Mouse (Mus musculus) gastrocnemius, postnatal 4 days (tissue): ENCODE measurements around the gene Thg1l. TPM values are rescaled to one million over a fixed set of nuclear protein-coding genes. Genes with fewer than 3 reads are reported as not detected.

Experiments
- DNase-seq, 2 experiments: peaks; one replicate each; pipeline ENCODE4 v3.0.0; 2021 to 2022; ENCODE audit warnings: low spot score in 2 of 2, mixed read lengths in 2 of 2
- total RNA-seq, 2 experiments: library from RNA; stranded (reverse); gene quantifications; 2 replicates each; pipeline ENCODE4 v1.2.3; 2021

Gene Thg1l
- total RNA-seq, 2 experiments from 2014 or later: 7.5 to 9.4 TPM

GRCm38 (mm10) chr11:45929541-45929940, 25.8 kb downstream of the Thg1l start:
- DNase-seq: no peak

GRCm38 (mm10) chr11:45927456-45927855, 27.8 kb downstream of the Thg1l start:
- DNase-seq: no peak

DNA sequence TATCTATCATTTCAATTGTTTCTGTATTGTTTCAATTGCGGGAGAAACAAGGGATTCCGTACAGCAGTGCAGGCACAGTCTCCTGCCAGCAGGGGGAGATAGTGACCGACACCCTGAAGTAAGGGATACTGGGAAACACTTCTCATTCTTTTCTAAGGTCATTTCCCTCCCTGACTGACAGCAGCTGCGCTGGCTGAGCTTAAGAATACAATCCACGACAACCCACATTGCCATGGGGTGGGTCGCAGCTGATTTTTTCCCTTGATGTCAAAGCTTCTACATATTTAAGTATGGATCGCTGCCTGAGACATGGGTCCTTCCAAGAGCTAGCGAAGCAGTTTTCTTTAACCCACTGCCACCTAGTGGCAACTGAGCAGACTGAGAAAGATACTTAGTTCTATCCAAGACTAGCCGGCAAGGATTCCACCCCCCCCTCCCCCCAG, 28.6 kb downstream of the Thg1l start:
- peak; percentile 48 to 81 for DNase-seq

DNA sequence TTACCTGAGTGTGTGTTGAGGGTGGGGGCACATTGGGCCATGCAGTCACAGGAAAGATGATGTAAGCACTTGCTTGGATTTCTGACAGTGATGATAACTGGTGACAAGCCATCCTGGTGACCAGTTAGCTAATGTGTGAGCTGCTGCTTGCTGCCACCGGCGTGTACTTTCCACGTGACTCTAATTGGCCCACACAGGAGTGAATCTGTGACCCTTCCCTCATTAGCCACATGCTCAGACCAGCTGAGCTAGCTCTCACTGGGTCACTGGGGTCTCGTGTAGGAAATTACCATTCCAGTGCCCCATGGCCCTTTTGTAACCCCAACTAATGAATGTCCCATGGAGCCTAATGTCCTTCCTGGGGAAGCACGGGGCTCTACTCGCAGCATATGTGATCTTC, 29.9 kb downstream of the Thg1l start:
- DNase-seq: no peak

DNA sequence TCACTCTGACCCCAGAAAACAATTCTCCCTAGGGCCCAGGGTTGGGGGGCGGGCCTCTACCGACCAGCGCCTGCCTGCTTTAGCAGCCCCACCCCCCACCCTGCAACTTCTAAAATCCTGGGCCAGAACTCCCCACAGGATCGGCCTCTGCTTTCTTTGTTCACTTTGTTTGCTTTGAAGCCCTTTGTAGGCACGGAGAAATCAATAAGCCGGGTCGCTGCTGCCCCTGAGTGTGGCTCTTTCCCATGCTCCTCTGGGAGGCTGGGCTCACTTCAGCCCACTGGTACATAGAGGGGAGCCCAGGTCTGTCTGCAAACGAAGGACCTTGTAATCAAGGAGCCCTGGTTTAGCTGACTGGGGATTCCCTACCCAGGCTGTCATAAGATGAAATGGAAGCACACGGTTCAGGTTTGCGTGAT, 33.8 kb downstream of the Thg1l start:
- no peak for DNase-seq

- DNase-seq: no peak
Observed at GRCm38 (mm10) chr11:45921026-45921425, 34.3 kb downstream of the Thg1l start.

GRCm38 (mm10) chr11:45918836-45919235, 36.5 kb downstream of the Thg1l start:
- DNase-seq: no peak

DNA sequence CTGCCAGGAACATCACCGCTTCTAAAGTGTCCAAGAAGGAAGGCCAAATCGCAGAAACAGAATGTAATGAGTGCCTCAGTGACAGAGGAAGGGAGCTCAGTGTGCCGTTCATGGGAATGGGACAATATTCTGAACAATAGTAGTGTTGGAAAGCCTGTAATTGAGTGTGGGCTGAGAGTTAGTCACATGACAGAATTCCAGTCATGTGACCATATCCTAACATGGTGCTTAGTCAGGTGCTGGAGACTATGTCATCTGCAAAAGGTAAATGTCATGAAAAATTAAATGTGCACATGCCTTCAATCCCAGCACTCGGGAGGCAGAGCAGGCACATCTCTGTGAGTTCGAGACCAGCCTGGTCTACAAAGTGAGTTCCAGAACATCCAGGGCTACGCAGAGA, 37.3 kb downstream of the Thg1l start:
- no peak for DNase-seq

GRCm38 (mm10) chr11:45916196-45916595, 39.1 kb downstream of the Thg1l start:
- no peak for DNase-seq

- no peak for DNase-seq
Observed at GRCm38 (mm10) chr11:45910701-45911100, 44.6 kb downstream of the Thg1l start.

- DNase-seq: no peak
Observed at GRCm38 (mm10) chr11:45908894-45909293, 46.4 kb downstream of the Thg1l start.

DNA sequence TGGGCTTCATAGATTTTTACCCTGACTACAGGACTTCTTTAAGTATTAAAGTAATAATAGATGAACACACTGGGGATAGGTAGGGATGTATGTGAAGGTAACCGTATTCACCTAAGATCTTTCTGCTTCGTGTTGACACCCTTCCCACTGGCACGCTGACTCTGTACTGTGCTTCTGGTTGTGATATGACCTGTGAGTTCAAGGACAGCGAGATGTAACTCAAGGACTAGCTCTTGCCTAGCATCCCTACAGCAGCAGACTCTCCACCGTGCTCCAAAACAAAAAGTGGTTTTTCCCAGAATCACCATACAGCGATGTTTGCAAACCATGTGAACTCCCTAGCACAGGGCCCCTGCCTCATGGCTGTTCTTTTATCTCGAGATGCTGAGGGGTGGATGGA, 47.2 kb downstream of the Thg1l start:
- DNase-seq: no peak

- DNase-seq: no peak
Observed at GRCm38 (mm10) chr11:45907301-45907700, 48.0 kb downstream of the Thg1l start.

DNA sequence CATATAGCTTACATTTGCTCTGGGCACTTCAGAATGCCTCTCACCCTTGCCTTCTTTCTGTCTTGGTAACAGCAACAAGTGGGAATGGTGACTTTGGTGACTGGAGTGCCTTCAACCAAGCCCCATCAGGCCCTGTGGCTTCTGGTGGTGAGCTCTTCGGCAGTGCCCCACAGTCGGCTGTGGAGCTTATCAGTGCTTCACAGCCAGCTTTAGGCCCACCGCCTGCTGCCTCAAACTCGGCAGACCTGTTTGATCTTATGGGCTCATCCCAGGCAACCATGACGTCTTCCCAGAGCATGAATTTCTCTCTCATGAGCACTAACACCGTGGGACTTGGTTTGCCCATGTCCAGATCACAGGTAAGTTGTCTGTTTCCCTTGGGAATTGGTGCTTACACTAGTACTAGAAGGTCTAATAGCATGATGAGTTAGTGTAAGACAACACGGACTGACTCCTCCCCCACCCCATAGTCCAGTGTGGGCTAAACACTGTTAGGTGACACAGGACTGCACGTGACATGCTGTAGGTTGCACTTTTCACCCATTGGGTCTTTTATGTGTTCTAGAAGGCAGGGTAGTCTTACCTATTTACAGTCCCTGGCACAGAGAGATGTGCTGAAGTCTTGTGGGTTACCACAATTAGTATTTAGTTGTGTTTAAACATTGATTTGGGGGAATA, 49.0 kb downstream of the Thg1l start:
- no peak for DNase-seq

DNA sequence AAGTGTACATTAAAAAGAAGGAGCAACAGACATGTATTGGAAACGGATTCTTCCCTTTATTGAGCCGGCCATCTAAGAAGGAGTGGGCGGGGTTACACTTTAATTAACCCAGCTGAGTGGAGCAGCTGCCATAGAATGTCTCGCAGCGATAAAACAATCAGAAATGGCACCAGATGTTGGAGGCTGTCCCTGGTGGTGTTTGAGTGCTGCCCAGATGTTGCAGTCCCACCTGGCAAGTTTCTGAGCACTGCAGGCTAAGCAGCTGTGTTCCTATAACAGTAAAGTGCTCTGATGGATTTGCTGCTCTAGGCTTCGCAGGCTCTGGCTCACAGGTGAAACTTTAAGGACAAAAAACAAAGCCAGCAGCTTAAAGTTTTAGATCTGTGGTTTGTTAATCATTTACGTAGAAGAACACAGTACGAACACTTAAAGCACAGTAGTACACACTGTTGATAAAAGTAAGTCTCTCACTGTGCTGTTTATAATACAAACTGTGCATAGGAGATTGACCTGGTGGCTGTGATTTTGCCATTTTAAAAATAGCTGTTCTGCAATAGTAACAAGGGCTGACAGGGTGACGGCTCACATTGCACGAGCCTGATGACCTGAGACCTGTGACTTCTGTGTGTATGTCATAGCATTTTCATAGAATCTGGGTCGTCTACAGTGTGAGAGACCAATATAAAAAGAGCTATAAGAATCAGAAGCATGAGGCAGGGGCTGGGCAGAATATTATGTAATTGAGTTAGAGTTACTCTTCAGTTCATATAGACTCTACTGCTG, 54.9 kb downstream of the Thg1l start:
- no peak for DNase-seq

DNA sequence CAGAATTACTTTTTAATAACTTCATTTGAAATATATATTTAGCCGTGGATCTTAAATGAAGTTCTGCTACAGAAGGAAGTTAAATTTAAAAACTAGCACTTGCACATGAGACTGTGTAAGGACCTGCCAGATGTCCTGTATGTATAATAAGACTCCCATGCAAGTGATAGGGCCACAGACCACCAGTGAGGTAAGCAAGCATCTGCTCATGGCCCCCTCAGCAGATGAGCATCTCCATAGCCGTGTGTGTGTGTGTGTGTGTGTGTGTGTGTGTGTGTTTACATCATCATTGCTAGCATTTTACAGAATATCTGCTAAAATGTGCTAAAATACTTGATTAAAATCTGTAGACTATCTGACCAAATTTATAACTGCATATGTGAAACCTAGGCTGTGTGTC, 57.9 kb downstream of the Thg1l start:
- DNase-seq: no peak

Other genes with a start within 250 kb of the Thg1l start
- gene Clint1, start 103.4 kb downstream of the Thg1l start, total RNA-seq: 10 to 100 TPM; 64.9 to 69.6 TPM
- gene Lsm11, start 10.6 kb downstream of the Thg1l start, total RNA-seq: 1 to 10 TPM; 4.9 to 5.6 TPM
- gene Sox30, start 24.8 kb upstream of the Thg1l start, total RNA-seq: under 1 TPM; 0.29 to 0.32 TPM
- 1 to 10 TPM; 1.1 to 1.3 TPM for gene Gm12166, start 96.8 kb upstream of the Thg1l start, total RNA-seq
- 10 to 100 TPM; 48.3 to 56.3 TPM for gene Adam19, start 100.5 kb upstream of the Thg1l start, total RNA-seq
- gene Nipal4, start 211.0 kb upstream of the Thg1l start, total RNA-seq: under 1 TPM; 0.13 to 0.32 TPM